Mouse (Mus musculus) brain, embryonic 14.5 days (tissue): ENCODE data around the gene Shb. TPM values are rescaled to one million over a fixed set of nuclear protein-coding genes. Genes with fewer than 3 reads are reported as not detected.
A peak's percentile ranks its signal among the peaks of the same experiment; 100 is the strongest.

Experiments
- DNase-seq: peaks from one replicate; pipeline ENCODE4 v3.0.0-alpha.2; 2011; ENCODE audit warnings: low read depth
- CTCF ChIP-seq: fragments of 200-500 bp; IDR thresholded peaks from 2 replicates; pipeline ENCODE4 v1.5.1; 2012; ENCODE audit warnings: inconsistent platforms, mild to moderate bottlenecking, moderate library complexity, borderline replicate concordance; ENCODE audit not compliant: insufficient read depth, insufficient read length; ENCODE audit errors: extremely low read depth
- POLR2A ChIP-seq: fragments of 200-500 bp; IDR thresholded peaks from 2 replicates; pipeline ENCODE4 v1.6.1; 2012; ENCODE audit warnings: mild to moderate bottlenecking, inconsistent platforms, borderline replicate concordance; ENCODE audit not compliant: poor library complexity, insufficient read depth, insufficient read length, severe bottlenecking; ENCODE audit errors: extremely low read depth
- polyA plus RNA-seq: library from polyadenylated mRNA; depleted of rRNA; stranded (reverse); fragments of >200 nt; gene quantifications from 2 replicates; pipeline ENCODE4 v1.2.3, GENCODE M21; 2012

The Shb gene
- polyA plus RNA-seq, 1 experiment: 36.4 TPM

GRCm38 (mm10) chr4:45543481-45544051, 11.3 kb upstream of the Shb start:
- DNase-seq: peak; percentile 41
- TF ChIP-seq CTCF: no peak
- TF ChIP-seq POLR2A: no peak

- no peak for TF ChIP-seq CTCF
- no peak for TF ChIP-seq POLR2A
- peak; percentile 88 for DNase-seq
These were observed 8.1 kb upstream of the Shb start for GRCm38 (mm10) chr4:45540151-45540933.

GRCm38 (mm10) chr4:45539187-45539586, 6.9 kb upstream of the Shb start:
- TF ChIP-seq POLR2A (no peak), CTCF (no peak)
- no peak for DNase-seq

- no peak for TF ChIP-seq CTCF
- TF ChIP-seq POLR2A: no peak
These were observed 1.2 kb upstream of the Shb start for GRCm38 (mm10) chr4:45533436-45533940.

GRCm38 (mm10) chr4:45530662-45531542, 1.4 kb downstream of the Shb start:
- DNase-seq: peak; percentile 96
- TF ChIP-seq CTCF: no peak; the same call in 1 of the 2 replicates
- TF ChIP-seq POLR2A: peak; percentile 96

More at GRCm38 (mm10) chr4:45533436-45533940, 1.2 kb upstream of the Shb start:
- no peak for DNase-seq

- no peak for TF ChIP-seq POLR2A
- no peak for TF ChIP-seq CTCF
- DNase-seq: peak; percentile 60
These were observed 2.2 kb downstream of the Shb start for GRCm38 (mm10) chr4:45529986-45530597.

- DNase-seq: peak; percentile 40
- no peak for TF ChIP-seq CTCF
- TF ChIP-seq POLR2A: no peak
These were observed 2.9 kb downstream of the Shb start for GRCm38 (mm10) chr4:45529201-45529985.

GRCm38 (mm10) chr4:45528355-45529198, 3.7 kb downstream of the Shb start:
- DNase-seq: peak; percentile 55
- TF ChIP-seq POLR2A (no peak), CTCF (no peak)

- no peak for TF ChIP-seq POLR2A
- TF ChIP-seq CTCF: peak; percentile 29; the same call in 1 of the 2 replicates
- no peak for DNase-seq
These were observed 4.5 kb downstream of the Shb start for GRCm38 (mm10) chr4:45527562-45528354.
